26 mouse cellular contexts compared by ENCODE assay signal in genomic region chr2:132685001-132685400, GRCm38 (mm10). TPM values are rescaled to one million over a fixed set of nuclear protein-coding genes. Genes with fewer than 3 reads are reported as not detected.
DNase-seq lines count a peak whose midpoint lies in the region; ATAC-seq lines count a peak whose summit lies in the region.
"Had no signal": no experiment of that assay in that cellular context is flagged by ENCODE, and none has a peak within 500 bp of the region (broad histone marks: within the 10 kb centered on the region; RNA-seq: fewer than 3 reads in every experiment).

No protein-coding gene starts in this region.

- H3K4me2 ChIP-seq in heart, embryonic 12.5 days, result no peak overlapping the region
- no peak overlapping the region for H3K4me2 ChIP-seq in midbrain, embryonic 11.5 days
- H3K4me2 ChIP-seq in midbrain, embryonic 15.5 days, result no peak overlapping the region
- H3K4me2 ChIP-seq: hindbrain, embryonic 12.5 days; limb, embryonic 15.5 days; lung, embryonic 15.5 days; midbrain, embryonic 12.5 days; neural tube, embryonic 13.5 days had no signal

- H3K27ac ChIP-seq in heart, embryonic 12.5 days (ENCODE audit: poor library complexity, severe bottlenecking), result peak overlapping the region; percentile 25; the same call in 1 of the 2 replicates
- no peak overlapping the region for H3K27ac ChIP-seq in midbrain, embryonic 11.5 days (ENCODE audit: low read depth, low read length)
- H3K27ac ChIP-seq in midbrain, embryonic 15.5 days, result no peak overlapping the region
- H3K27ac ChIP-seq: hindbrain, embryonic 12.5 days; limb, embryonic 10.5 days; limb, embryonic 15.5 days; lung, embryonic 15.5 days; midbrain, embryonic 12.5 days; neural tube, embryonic 13.5 days had no signal

- H3K36me3 ChIP-seq in heart, embryonic 12.5 days, result no peaks in the 10 kb centered on the region
- no peaks in the 10 kb centered on the region for H3K36me3 ChIP-seq in midbrain, embryonic 11.5 days (ENCODE audit: control insufficient read depth, insufficient read depth, low read length)
- no peaks in the 10 kb centered on the region for H3K36me3 ChIP-seq in midbrain, embryonic 15.5 days (replicated peaks)
- H3K36me3 ChIP-seq: hindbrain, embryonic 12.5 days; limb, embryonic 10.5 days; limb, embryonic 15.5 days; lung, embryonic 15.5 days; midbrain, embryonic 12.5 days; neural tube, embryonic 13.5 days had no signal

- H3K27me3 ChIP-seq in heart, embryonic 12.5 days (replicated peaks), result no peaks in the 10 kb centered on the region
- H3K27me3 ChIP-seq in midbrain, embryonic 11.5 days (ENCODE audit: control insufficient read depth, insufficient read depth, low read length), result no peaks in the 10 kb centered on the region
- H3K27me3 ChIP-seq in midbrain, embryonic 15.5 days (replicated peaks), result no peaks in the 10 kb centered on the region
- H3K27me3 ChIP-seq: hindbrain, embryonic 12.5 days; limb, embryonic 15.5 days; lung, embryonic 15.5 days; midbrain, embryonic 12.5 days; neural tube, embryonic 13.5 days had no signal

- H3K4me3 ChIP-seq in heart, embryonic 12.5 days, result no peak overlapping the region
- H3K4me3 ChIP-seq in midbrain, embryonic 11.5 days (ENCODE audit: low read depth, low read length), result no peak overlapping the region
- H3K4me3 ChIP-seq in midbrain, embryonic 15.5 days, result no peak overlapping the region
- H3K4me3 ChIP-seq: hindbrain, embryonic 12.5 days; limb, embryonic 10.5 days; limb, embryonic 15.5 days; lung, embryonic 15.5 days; midbrain, embryonic 12.5 days; neural tube, embryonic 13.5 days had no signal

- peaks cover 23% of the 10 kb centered on the region for H3K4me1 ChIP-seq in heart, embryonic 12.5 days (replicated peaks)
- no peaks in the 10 kb centered on the region for H3K4me1 ChIP-seq in midbrain, embryonic 11.5 days (ENCODE audit: control insufficient read depth, insufficient read depth, low read length)
- peaks cover 17% of the 10 kb centered on the region; the same call in 1 of the 2 replicates for H3K4me1 ChIP-seq in midbrain, embryonic 15.5 days
- H3K4me1 ChIP-seq: limb, embryonic 10.5 days had no signal

- no peak for ATAC-seq in heart, embryonic 12.5 days (ENCODE audit: insufficient number of reproducible peaks, low FRiP score)
- ATAC-seq in midbrain, embryonic 11.5 days (ENCODE audit: low FRiP score), result no peak
- ATAC-seq in midbrain, embryonic 15.5 days (replicated peaks), result no peak
- ATAC-seq: activated CD4-positive, CD25-positive, alpha-beta regulatory T cell, adult 4 months; forebrain, embryonic 14.5 days; intestine, embryonic 16.5 days had no signal

- intact Hi-C loops in heart, postnatal 25 days (cut with DNase I), result loop anchor here (5.0 to 10.0 kb wide), 2 partner anchors 43 to 130 kb away; partner anchors contain the start of genes Mcm8 and Trmt6

- H3K9ac ChIP-seq in heart, embryonic 12.5 days, result no peak overlapping the region
- H3K9ac ChIP-seq in midbrain, embryonic 11.5 days (ENCODE audit: low read length), result no peak overlapping the region
- H3K9ac ChIP-seq in midbrain, embryonic 15.5 days, result no peak overlapping the region
- H3K9ac ChIP-seq: hindbrain, embryonic 12.5 days; limb, embryonic 15.5 days; lung, embryonic 15.5 days; midbrain, embryonic 12.5 days; neural tube, embryonic 13.5 days had no signal

- H3K9me3 ChIP-seq in heart, embryonic 12.5 days (replicated peaks), result no peaks in the 10 kb centered on the region
- no peaks in the 10 kb centered on the region for H3K9me3 ChIP-seq in midbrain, embryonic 11.5 days (ENCODE audit: control insufficient read depth, low read length)
- H3K9me3 ChIP-seq in midbrain, embryonic 15.5 days, result no peaks in the 10 kb centered on the region
- H3K9me3 ChIP-seq: hindbrain, embryonic 12.5 days; limb, embryonic 10.5 days; limb, embryonic 15.5 days; lung, embryonic 15.5 days; midbrain, embryonic 12.5 days; neural tube, embryonic 13.5 days had no signal

- DNase-seq in heart, postnatal 25 days (ENCODE audit: low spot score), result no peak
- peak; percentile 77 for DNase-seq in midbrain, embryonic 11.5 days (ENCODE audit: low spot score, missing footprints)
- DNase-seq in ZHBTc4 (ENCODE audit: low read depth, low spot score), result peak; percentile 48
- DNase-seq in retina, embryonic 14.5 days (ENCODE audit: low spot score), result no peak
- no peak for DNase-seq in adrenal gland, postnatal 4 days (ENCODE audit: low spot score in 2 of 2)
- DNase-seq: adrenal gland, adult 2 months; adrenal gland, postnatal 36 days; cerebellum, adult 2 months; cerebellum, postnatal 36 days; gastrocnemius, postnatal 14 days; heart, postnatal 14 days; kidney, adult 8-10 months; kidney, postnatal 10 days; layer of hippocampus, adult 9-11 months; thymus, postnatal 4 days had no signal

RNA-seq across cellular contexts. Expression of gene Shld1, which starts 1.7 kb away (rescaled TPM):
- 14.4 and 16.8 TPM in 2 replicates for polyA plus RNA-seq in heart, embryonic 12.5 days (2016; fragmentation: Nextera tagmentation; extraction: Ambion mirVana)
- total RNA-seq in heart, postnatal 25 days (2021), result 10 to 100 TPM; 41.5 to 55.2 TPM
- polyA plus RNA-seq in midbrain, embryonic 11.5 days (2014; fragmentation: Nextera tagmentation; extraction: Ambion mirVana), result 17.9 and 20.5 TPM in 2 replicates
- polyA plus RNA-seq in midbrain, embryonic 15.5 days (2015; fragmentation: Nextera tagmentation; extraction: Ambion mirVana), result 21.4 and 21.8 TPM in 2 replicates
- 10 to 100 TPM; 12.4 to 12.7 TPM for total RNA-seq in adrenal gland, postnatal 4 days (2021)

Comparison
In these comparisons a context has a peak if more than half of its experiments do, and no peak if none do; other contexts are left out.
1. DNase-seq: peak in midbrain, embryonic 11.5 days (single experiment) and ZHBTc4 (single experiment); none in heart, postnatal 25 days (single experiment), retina, embryonic 14.5 days (single experiment) and adrenal gland, postnatal 4 days (0 of 2).